Mouse (Mus musculus) ES-Bruce4 (cell line): ENCODE data around the gene Hdgf. TPM values are rescaled to one million over a fixed set of nuclear protein-coding genes. Genes with fewer than 3 reads are reported as not detected.

Experiments used
- H3K27ac ChIP-seq: 2 replicates; pipeline ENCODE4 v1.5.1; 2012; ENCODE audit warnings: low read length, inconsistent platforms; ENCODE audit not compliant: insufficient read depth
- H3K27me3 ChIP-seq: 2 replicates; pipeline ENCODE4 v1.6.1; 2012; ENCODE audit warnings: mild to moderate bottlenecking, low read length, inconsistent platforms; ENCODE audit not compliant: control insufficient read depth, poor library complexity, insufficient read depth, severe bottlenecking
- H3K36me3 ChIP-seq: 2 replicates; pipeline ENCODE4 v1.6.1; 2012; ENCODE audit warnings: inconsistent platforms, mild to moderate bottlenecking, low read length, moderate library complexity; ENCODE audit not compliant: control insufficient read depth, poor library complexity, insufficient read depth, severe bottlenecking
- H3K4me1 ChIP-seq: one replicate; pipeline ENCODE4 v1.8.1; 2011; ENCODE audit warnings: low read length; ENCODE audit not compliant: control insufficient read depth, insufficient read depth
- H3K4me3 ChIP-seq: 2 replicates; pipeline ENCODE4 v1.5.1; 2011; ENCODE audit warnings: low read depth, mild to moderate bottlenecking, low read length
- H3K9ac ChIP-seq: 2 replicates; pipeline ENCODE4 v1.6.1; 2012; ENCODE audit warnings: low read depth, mild to moderate bottlenecking, inconsistent platforms; ENCODE audit not compliant: poor library complexity, severe bottlenecking
- H3K9me3 ChIP-seq: replicated peaks from 2 replicates; pipeline ENCODE4 v1.6.1; 2012; ENCODE audit warnings: mild to moderate bottlenecking, low read length, inconsistent platforms; ENCODE audit not compliant: control insufficient read depth, poor library complexity, insufficient read depth, severe bottlenecking
- CTCF ChIP-seq: IDR thresholded peaks from one replicate; pipeline ENCODE4 v1.8.1; 2011; ENCODE audit warnings: low read depth, low read length
- EP300 ChIP-seq: IDR thresholded peaks from 2 replicates; pipeline ENCODE4 v1.6.1; 2011; ENCODE audit warnings: low read depth, low read length; ENCODE audit not compliant: insufficient read depth
- POLR2A ChIP-seq: IDR thresholded peaks from one replicate; pipeline ENCODE4 v1.8.1; 2011; ENCODE audit warnings: low read length; ENCODE audit not compliant: insufficient read depth
- polyA plus RNA-seq: library from polyadenylated mRNA; stranded (reverse); fragments of >200 nt; gene quantifications from 2 replicates; pipeline ENCODE4 v1.2.4, GENCODE M21; 2011; ENCODE audit warnings: low read depth; ENCODE audit not compliant: missing spikeins, insufficient read depth, insufficient read length

The Hdgf gene
- polyA plus RNA-seq, 1 experiment: 508 TPM

DNA sequence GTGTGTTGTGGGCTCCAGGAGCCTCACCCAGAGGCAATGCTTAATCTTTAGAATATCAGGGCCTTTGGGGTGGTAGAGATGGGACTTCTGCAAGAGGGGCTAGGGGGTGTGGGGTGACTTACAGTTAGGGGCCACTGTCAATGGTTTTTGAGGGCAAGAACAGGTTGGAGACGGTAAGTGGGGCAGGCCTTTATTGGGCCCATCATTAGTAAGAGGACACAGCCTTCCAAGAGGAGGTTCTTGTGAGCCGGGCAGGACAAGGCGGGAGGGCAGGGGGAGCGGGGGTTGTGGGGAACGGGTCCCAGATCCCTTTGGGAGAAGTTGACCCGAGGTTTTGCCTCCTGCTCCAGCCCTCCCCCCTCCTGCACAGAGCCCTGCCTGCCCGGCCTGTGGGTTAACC, 7.4 kb downstream of the Hdgf start:
- TF ChIP-seq POLR2A (no peak), EP300 (no peak), CTCF (no peak)
- Histone ChIP-seq H3K9ac (no peak overlapping the region), H3K36me3 (peaks cover 44% of the 10 kb centered on the region), H3K9me3 (no peaks in the 10 kb centered on the region), H3K27ac (no peak overlapping the region), H3K4me3 (no peak overlapping the region), H3K4me1 (peaks cover 2% of the 10 kb centered on the region), H3K27me3 (no peaks in the 10 kb centered on the region)

DNA sequence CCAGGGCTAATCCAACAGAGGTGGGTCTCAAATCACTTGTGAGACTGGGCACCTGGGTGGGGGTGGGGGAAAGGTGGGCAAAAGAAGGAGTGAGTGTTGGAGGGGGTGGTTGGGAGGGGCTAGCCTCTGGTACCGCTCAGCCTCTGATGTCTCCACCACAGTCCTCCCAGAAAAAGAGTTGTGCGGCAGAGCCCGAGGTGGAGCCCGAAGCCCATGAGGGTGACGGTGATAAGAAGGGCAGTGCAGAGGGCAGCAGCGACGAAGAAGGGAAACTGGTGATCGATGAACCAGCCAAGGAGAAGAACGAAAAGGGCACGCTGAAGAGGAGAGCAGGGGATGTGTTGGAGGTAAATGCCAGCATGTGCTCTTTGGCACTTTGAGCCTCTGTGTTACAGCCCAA, 7.8 kb downstream of the Hdgf start:
- Histone ChIP-seq H3K9me3 (no peaks in the 10 kb centered on the region), H3K4me3 (no peak overlapping the region), H3K36me3 (peaks cover 44% of the 10 kb centered on the region), H3K27me3 (no peaks in the 10 kb centered on the region), H3K27ac (no peak overlapping the region), H3K4me1 (peaks cover 2% of the 10 kb centered on the region), H3K9ac (no peak overlapping the region)
- TF ChIP-seq EP300 (no peak), CTCF (no peak), POLR2A (no peak)

DNA sequence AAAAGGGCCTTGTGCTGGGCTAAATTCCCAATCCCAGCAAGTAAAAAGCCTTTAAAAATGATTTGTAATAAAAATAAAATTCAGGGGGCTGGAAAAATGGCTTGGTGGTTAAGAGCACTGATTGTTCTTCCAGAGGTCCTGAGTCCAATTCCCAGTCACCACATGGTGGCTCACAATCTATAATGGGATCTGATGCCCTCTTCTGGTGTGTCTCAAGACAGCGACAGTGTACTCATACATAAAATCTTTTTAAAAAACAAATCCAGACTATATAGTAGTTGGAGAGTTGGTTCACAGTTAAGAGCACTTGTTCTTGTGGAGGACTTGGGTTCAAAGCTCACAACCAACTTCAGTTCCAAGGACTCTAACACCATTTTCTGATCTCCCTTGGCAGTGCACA, 10.9 kb downstream of the Hdgf start:
- H3K4me1 ChIP-seq: peaks cover 2% of the 10 kb centered on the region
- TF ChIP-seq POLR2A (no peak), CTCF (no peak), EP300 (no peak)
- no peak overlapping the region for H3K27ac ChIP-seq
- no peak overlapping the region for H3K9ac ChIP-seq
- H3K27me3 ChIP-seq: no peaks in the 10 kb centered on the region
- peaks cover 46% of the 10 kb centered on the region for H3K36me3 ChIP-seq
- H3K9me3 ChIP-seq: no peaks in the 10 kb centered on the region
- H3K4me3 ChIP-seq: no peak overlapping the region

DNA sequence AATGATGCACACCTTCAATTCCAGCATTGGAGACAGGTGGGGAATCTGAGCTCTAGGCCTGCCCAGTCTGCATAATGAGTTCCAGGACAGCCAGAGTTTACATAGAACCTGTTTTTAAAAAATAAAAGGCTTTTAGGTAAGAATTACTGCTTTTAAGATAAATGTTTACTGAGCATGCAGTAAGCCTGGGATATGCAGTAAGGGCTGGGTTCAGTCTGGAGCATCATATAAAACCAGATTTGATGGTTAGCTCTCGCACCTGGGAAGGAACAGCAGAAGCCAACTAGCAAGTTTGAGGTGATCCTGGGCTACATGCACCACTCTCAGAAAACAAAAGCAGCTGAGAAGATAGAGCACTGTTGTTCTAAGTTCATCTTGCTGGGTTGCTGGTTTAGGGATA, 12.4 kb downstream of the Hdgf start:
- TF ChIP-seq POLR2A (no peak), EP300 (no peak), CTCF (no peak)
- H3K4me3 ChIP-seq: no peak overlapping the region
- no peaks in the 10 kb centered on the region for H3K9me3 ChIP-seq
- H3K36me3 ChIP-seq: peaks cover 53% of the 10 kb centered on the region
- no peaks in the 10 kb centered on the region for H3K4me1 ChIP-seq
- no peak overlapping the region for H3K9ac ChIP-seq
- no peaks in the 10 kb centered on the region for H3K27me3 ChIP-seq
- peak overlapping the region; percentile 59; the same call in 1 of the 2 replicates for H3K27ac ChIP-seq

DNA sequence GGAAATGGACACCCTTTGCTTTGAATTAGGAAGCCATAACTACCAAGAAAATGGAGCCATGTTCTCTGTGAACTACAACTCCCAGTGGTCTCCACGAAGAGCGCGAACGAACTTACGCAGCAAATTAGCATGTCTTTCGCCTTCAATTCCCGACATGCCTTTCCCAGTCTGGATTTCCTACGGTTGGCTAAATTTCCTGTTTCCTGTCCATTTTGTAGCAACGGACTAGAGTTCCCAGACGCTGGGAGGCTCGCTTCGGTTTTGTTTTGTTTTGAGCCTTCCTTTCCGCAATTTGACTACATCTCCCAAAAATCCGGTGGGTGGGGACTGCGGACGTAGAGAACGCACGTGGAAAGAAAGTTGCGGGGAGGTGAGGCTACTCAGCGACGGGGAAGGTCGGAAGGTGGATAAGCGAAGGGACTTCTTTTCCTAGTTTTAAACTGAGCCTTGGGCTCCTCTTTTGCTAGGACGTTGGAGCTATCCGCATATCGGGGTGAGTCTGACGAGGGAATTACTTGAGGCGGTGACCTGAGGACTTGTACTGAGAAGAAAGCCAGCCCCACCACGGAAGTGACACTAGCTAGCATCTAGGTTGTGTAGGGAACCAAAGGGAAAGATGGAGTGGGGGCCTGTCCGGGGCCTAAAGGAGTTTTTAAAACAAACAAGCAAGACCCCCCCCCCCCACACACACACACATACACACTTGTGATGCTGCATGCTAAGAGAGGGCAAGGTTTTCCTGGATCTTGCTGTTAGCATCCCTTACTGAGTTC, 13.4 kb downstream of the Hdgf start, which contains the start of gene Mrpl24:
Gene Mrpl24, plus strand, starts transcription at position 171 of the 773 bp plus-strand sequence.
- peak within 1 kb of the TSS; percentile 97 for H3K4me3 ChIP-seq
- TF ChIP-seq CTCF: no peak
- no peak for TF ChIP-seq EP300
- TF ChIP-seq POLR2A: no peak
- H3K4me1 ChIP-seq: no peaks in the 10 kb centered on the region
- H3K27ac ChIP-seq: peak within 1 kb of the TSS; percentile 82
- no peaks in the 10 kb centered on the region for H3K27me3 ChIP-seq
- peaks cover 53% of the 10 kb centered on the region for H3K36me3 ChIP-seq
- peak within 1 kb of the TSS; percentile 82 for H3K9ac ChIP-seq
- H3K9me3 ChIP-seq: no peaks in the 10 kb centered on the region

DNA sequence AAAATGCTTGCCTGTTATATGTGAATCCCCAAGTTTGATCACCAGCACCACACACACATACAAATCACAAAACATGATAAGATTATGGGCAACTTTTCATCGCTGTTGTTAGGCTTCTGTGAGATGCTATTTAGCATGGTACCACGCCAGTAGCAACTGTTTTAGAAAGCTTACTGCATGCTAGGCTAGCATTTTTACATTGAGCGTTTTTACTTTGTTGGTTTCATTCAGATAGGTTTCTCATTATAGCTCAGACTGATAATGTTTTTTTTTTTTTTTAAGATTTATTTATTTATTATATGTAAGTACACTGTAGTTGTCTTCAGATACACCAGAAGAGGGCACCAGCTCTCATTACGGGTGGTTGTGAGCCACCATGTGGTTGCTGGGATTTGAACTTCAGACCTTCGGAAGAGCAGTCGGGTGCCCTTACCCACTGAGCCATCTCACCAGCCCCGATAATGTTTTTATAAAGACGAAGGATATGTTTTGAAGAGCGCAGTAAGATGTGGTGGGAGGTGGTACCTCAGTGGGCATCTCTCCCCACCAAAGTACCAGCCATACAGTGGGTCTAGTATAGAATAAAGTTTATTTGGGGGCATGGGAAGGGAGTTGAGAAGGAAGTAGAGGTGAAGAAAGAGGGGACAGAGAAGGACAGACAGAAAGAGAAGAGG, 14.3 kb downstream of the Hdgf start:
- TF ChIP-seq CTCF (no peak), POLR2A (no peak), EP300 (no peak)
- Histone ChIP-seq H3K27me3 (no peaks in the 10 kb centered on the region), H3K27ac (no peak overlapping the region), H3K9ac (peak overlapping the region; percentile 82), H3K4me1 (no peaks in the 10 kb centered on the region), H3K4me3 (peak overlapping the region; percentile 97), H3K9me3 (no peaks in the 10 kb centered on the region), H3K36me3 (peaks cover 53% of the 10 kb centered on the region)
